Mouse (Mus musculus) forebrain, postnatal 0 days (tissue): ENCODE results near the gene Ubox5. TPM values are rescaled to one million over a fixed set of nuclear protein-coding genes. Genes with fewer than 3 reads are reported as not detected.
"Not testable (repeated sequence)": the region's sequence is repeated elsewhere in the genome, so short reads cannot be mapped to it uniquely, and the experiment has no call there.

Experiments used
- ATAC-seq: fragments of 200-750 bp; cut with Nextera tagmentation; 2 replicates; pipeline ENCODE4 v1.8.0; 2017; ENCODE audit warnings: mild to moderate bottlenecking, moderate library complexity
- DNase-seq: peaks from one replicate; pipeline ENCODE4 v3.0.0-alpha.2; 2015
- H3K27ac ChIP-seq: fragments of 300-500 bp; sonication (generic); 2 replicates; pipeline ENCODE4 v1.5.1; 2014; ENCODE audit warnings: low read depth, mild to moderate bottlenecking, antibody characterized with exemption, low read length, moderate library complexity, mixed read lengths
- H3K27me3 ChIP-seq: fragments of 300-500 bp; sonication (generic); 2 replicates; pipeline ENCODE4 v1.6.1; 2014; ENCODE audit warnings: mild to moderate bottlenecking, low read length, mixed read lengths; ENCODE audit not compliant: insufficient read depth
- H3K36me3 ChIP-seq: fragments of 300-500 bp; sonication (generic); 2 replicates; pipeline ENCODE4 v1.6.1; 2014; ENCODE audit warnings: mild to moderate bottlenecking, moderate library complexity; ENCODE audit not compliant: insufficient read depth
- H3K4me1 ChIP-seq: fragments of 300-500 bp; sonication (generic); 2 replicates; pipeline ENCODE4 v1.6.1; 2014; ENCODE audit warnings: antibody characterized with exemption; ENCODE audit not compliant: insufficient read depth
- H3K4me2 ChIP-seq: fragments of 300-500 bp; sonication (generic); 2 replicates; pipeline ENCODE4 v1.6.1; 2014; ENCODE audit warnings: low read depth, mild to moderate bottlenecking, moderate library complexity
- H3K4me3 ChIP-seq: fragments of 300-500 bp; sonication (generic); 2 replicates; pipeline ENCODE4 v1.5.1; 2014; ENCODE audit warnings: low read depth, low read length, mixed read lengths
- H3K9ac ChIP-seq: fragments of 300-500 bp; sonication (generic); 2 replicates; pipeline ENCODE4 v1.6.1; 2014; ENCODE audit warnings: mild to moderate bottlenecking
- H3K9me3 ChIP-seq: fragments of 300-500 bp; sonication (generic); 2 replicates; pipeline ENCODE4 v1.6.1; 2016; ENCODE audit warnings: low read length
- CTCF ChIP-seq: sonication (generic); IDR thresholded peaks from 2 replicates; pipeline ENCODE4 v1.5.1; 2016; ENCODE audit warnings: antibody characterized with exemption, control low read depth, low read depth
- WGBS: fragments of 180-500 bp; shearing (Covaris S2); extraction: QIAGEN DNeasy Blood & Tissue Kit; methylation state at CpG from one replicate; pipeline ENCODE4 v1.1.7; 2014; 5-methylcytosine and 5-hydroxymethylcytosine counted together
- polyA plus RNA-seq: library from polyadenylated mRNA; unstranded; fragments of >200 nt; fragmentation: Nextera tagmentation; extraction: Ambion mirVana; gene quantifications from 2 replicates; pipeline ENCODE4 v1.2.1, GENCODE M21; 2015
- total RNA-seq: library from RNA; depleted of rRNA; stranded (reverse); fragments of >200 nt; gene quantifications from 2 replicates; pipeline ENCODE4 v1.2.3, GENCODE M21; 2014

The Ubox5 gene
- total and polyA plus RNA-seq, 2 experiments from 2014 or later: 6.6 to 7.3 TPM

- no peak overlapping the region for H3K4me2 ChIP-seq
- H3K4me3 ChIP-seq: no peak overlapping the region
- H3K9me3 ChIP-seq: no peaks in the 10 kb centered on the region
- no peak overlapping the region for H3K9ac ChIP-seq
- TF ChIP-seq CTCF: no peak
- H3K4me1 ChIP-seq: no peaks in the 10 kb centered on the region
- WGBS: 88% methylated on average over 6 of the region's 6 CpGs
- H3K27me3 ChIP-seq: no peaks in the 10 kb centered on the region
- DNase-seq (no peak), ATAC-seq (no peak)
- peaks cover 82% of the 10 kb centered on the region for H3K36me3 ChIP-seq
- H3K27ac ChIP-seq: no peak overlapping the region
These were observed 27.7 kb upstream of the Ubox5 start for GRCm38 (mm10) chr2:130657541-130657940.

- Histone ChIP-seq H3K4me3 (no peak overlapping the region), H3K4me1 (no peaks in the 10 kb centered on the region), H3K36me3 (peaks cover 80% of the 10 kb centered on the region), H3K27me3 (no peaks in the 10 kb centered on the region), H3K4me2 (no peak overlapping the region), H3K9ac (no peak overlapping the region), H3K9me3 (no peaks in the 10 kb centered on the region), H3K27ac (no peak overlapping the region)
- WGBS: 94% methylated on average over 9 of the region's 9 CpGs
- TF ChIP-seq CTCF: no peak
- ATAC-seq (no peak), DNase-seq (no peak)
These were observed 26.7 kb upstream of the Ubox5 start for GRCm38 (mm10) chr2:130656536-130656935.

GRCm38 (mm10) chr2:130655660-130656339 lies 26.0 kb upstream of the Ubox5 start:
- Histone ChIP-seq H3K9me3 (no peaks in the 10 kb centered on the region), H3K9ac (no peak overlapping the region), H3K27ac (no peak overlapping the region), H3K4me2 (no peak overlapping the region), H3K27me3 (no peaks in the 10 kb centered on the region), H3K4me1 (no peaks in the 10 kb centered on the region), H3K4me3 (no peak overlapping the region), H3K36me3 (peaks cover 80% of the 10 kb centered on the region)
- DNase-seq: no peak
- WGBS: 92% methylated on average over 6 of the region's 6 CpGs
- no peak for TF ChIP-seq CTCF
- no peak for ATAC-seq

GRCm38 (mm10) chr2:130653760-130654159 lies 23.9 kb upstream of the Ubox5 start:
- 86% methylated on average over 1 of the region's 1 CpGs for WGBS
- no peak for DNase-seq
- Histone ChIP-seq H3K36me3 (peaks cover 72% of the 10 kb centered on the region), H3K27me3 (no peaks in the 10 kb centered on the region), H3K9me3 (no peaks in the 10 kb centered on the region), H3K9ac (no peak overlapping the region), H3K4me2 (no peak overlapping the region), H3K27ac (no peak overlapping the region), H3K4me1 (no peaks in the 10 kb centered on the region), H3K4me3 (no peak overlapping the region)
- TF ChIP-seq CTCF: no peak
- no peak for ATAC-seq

GRCm38 (mm10) chr2:130653303-130653702 lies 23.5 kb upstream of the Ubox5 start:
- peaks cover 67% of the 10 kb centered on the region for H3K36me3 ChIP-seq
- ATAC-seq (no peak), DNase-seq (no peak)
- no peak overlapping the region for H3K9ac ChIP-seq
- TF ChIP-seq CTCF: no peak
- no peak overlapping the region for H3K4me3 ChIP-seq
- H3K4me1 ChIP-seq: no peaks in the 10 kb centered on the region
- 88% methylated on average over 2 of the region's 2 CpGs for WGBS
- no peak overlapping the region for H3K4me2 ChIP-seq
- no peak overlapping the region for H3K27ac ChIP-seq
- no peaks in the 10 kb centered on the region for H3K9me3 ChIP-seq
- H3K27me3 ChIP-seq: no peaks in the 10 kb centered on the region

- 84% methylated on average over 6 of the region's 6 CpGs for WGBS
- H3K4me3 ChIP-seq, DNase-seq, H3K9ac ChIP-seq, H3K4me2 ChIP-seq, ATAC-seq, H3K27me3 ChIP-seq, H3K4me1 ChIP-seq, H3K27ac ChIP-seq, H3K9me3 ChIP-seq: not testable (repeated sequence)
- TF ChIP-seq CTCF: 0 out of 2 replicates have a peak, but pooled peaks have one; percentile 7
- H3K36me3 ChIP-seq: peaks cover 29% of the 10 kb centered on the region
These were observed 19.2 kb upstream of the Ubox5 start for GRCm38 (mm10) chr2:130649028-130649427.

- Histone ChIP-seq H3K27me3 (no peaks in the 10 kb centered on the region), H3K36me3 (peaks cover under 1% of the 10 kb centered on the region; the same call in 1 of the 2 replicates), H3K9me3 (no peaks in the 10 kb centered on the region), H3K27ac (no peak overlapping the region), H3K4me3 (no peak overlapping the region), H3K9ac (no peak overlapping the region), H3K4me2 (no peak overlapping the region), H3K4me1 (no peaks in the 10 kb centered on the region)
- no peak for TF ChIP-seq CTCF
- ATAC-seq: no peak
- DNase-seq: no peak
- 87% methylated on average over 4 of the region's 4 CpGs for WGBS
These were observed 15.4 kb upstream of the Ubox5 start for GRCm38 (mm10) chr2:130645198-130645597.
